Mouse (Mus musculus) E14TG2a.4 (cell line): ENCODE measurements at regions not wholly inside any gene's neighbourhood (a gene's known extent, or its start where the extent isn't known, plus 50 kb on each side); places are given as distances from the start of the nearest gene placed in this dataset.

Source experiments
- H3K27me3 ChIP-seq: 2 replicates; pipeline ENCODE4 v1.6.1; 2014; ENCODE audit warnings: low read length, control low read depth; ENCODE audit not compliant: insufficient read depth
- H3K36me3 ChIP-seq: 2 replicates; pipeline ENCODE4 v1.6.1; 2014; ENCODE audit warnings: low read length, control low read depth; ENCODE audit not compliant: insufficient read depth
- H3K4me1 ChIP-seq: replicated peaks from 2 replicates; pipeline ENCODE4 v1.6.1; 2014; ENCODE audit warnings: low read depth, low read length, control low read depth
- H3K4me3 ChIP-seq: replicated peaks from 2 replicates; pipeline ENCODE4 v1.5.1; 2014; ENCODE audit warnings: mild to moderate bottlenecking, low read length
- H3K9me3 ChIP-seq: 2 replicates; pipeline ENCODE4 v1.6.1; 2014; ENCODE audit warnings: low read length, control low read depth
- CTCF ChIP-seq: conservative IDR thresholded peaks from 2 replicates; pipeline ENCODE4 v1.5.1; 2014; ENCODE audit warnings: low read length
- NANOG ChIP-seq: IDR thresholded peaks from 2 replicates; pipeline ENCODE4 v1.6.1; 2014; ENCODE audit warnings: borderline replicate concordance, low read length, mixed read lengths
- POU5F1 ChIP-seq: IDR thresholded peaks from 2 replicates; pipeline ENCODE4 v1.6.1; 2014; ENCODE audit warnings: low read length, borderline replicate concordance

GRCm38 (mm10) chr15:62134308-62134707 is 1211.5 kb upstream of the A1bg start:
- H3K4me1 ChIP-seq = peaks cover 75% of the 10 kb centered on the region
- no peak overlapping the region for H3K4me3 ChIP-seq
- peaks cover 84% of the 10 kb centered on the region for H3K36me3 ChIP-seq
- TF ChIP-seq CTCF (no peak), NANOG (no peak), POU5F1 (no peak)
- no peaks in the 10 kb centered on the region; the same call in 1 of the 2 replicates for H3K27me3 ChIP-seq
- H3K9me3 ChIP-seq = no peaks in the 10 kb centered on the region

GRCm38 (mm10) chr15:62132895-62133294 is 1210.1 kb upstream of the A1bg start:
- H3K36me3 ChIP-seq = peaks cover 86% of the 10 kb centered on the region
- no peak overlapping the region for H3K4me3 ChIP-seq
- no peak for TF ChIP-seq NANOG
- TF ChIP-seq POU5F1 = no peak
- TF ChIP-seq CTCF = no peak
- H3K4me1 ChIP-seq = peaks cover 78% of the 10 kb centered on the region
- no peaks in the 10 kb centered on the region; the same call in 1 of the 2 replicates for H3K27me3 ChIP-seq
- H3K9me3 ChIP-seq = no peaks in the 10 kb centered on the region

- no peak for TF ChIP-seq POU5F1
- TF ChIP-seq NANOG = peak; percentile 84
- no peak for TF ChIP-seq CTCF
- Histone ChIP-seq H3K9me3 (no peaks in the 10 kb centered on the region), H3K4me1 (peaks cover 78% of the 10 kb centered on the region), H3K36me3 (peaks cover 89% of the 10 kb centered on the region), H3K4me3 (0 out of 2 replicates have a peak overlapping the region, but pooled peaks have one; percentile 13), H3K27me3 (no peaks in the 10 kb centered on the region)
Observed at GRCm38 (mm10) chr15:62131686-62132085, 1208.9 kb upstream of the A1bg start.

GRCm38 (mm10) chr15:62130530-62130929 is 1207.7 kb upstream of the A1bg start:
- peaks cover 88% of the 10 kb centered on the region for H3K36me3 ChIP-seq
- H3K9me3 ChIP-seq = no peaks in the 10 kb centered on the region
- no peak overlapping the region for H3K4me3 ChIP-seq
- TF ChIP-seq POU5F1 = no peak
- no peak for TF ChIP-seq NANOG
- no peak for TF ChIP-seq CTCF
- peaks cover 84% of the 10 kb centered on the region for H3K4me1 ChIP-seq
- H3K27me3 ChIP-seq = no peaks in the 10 kb centered on the region

GRCm38 (mm10) chr15:62128546-62129212 is 1205.9 kb upstream of the A1bg start:
- no peaks in the 10 kb centered on the region for H3K27me3 ChIP-seq
- H3K4me3 ChIP-seq = no peak overlapping the region
- no peak for TF ChIP-seq CTCF
- TF ChIP-seq NANOG = no peak
- H3K36me3 ChIP-seq = peaks cover 83% of the 10 kb centered on the region
- H3K4me1 ChIP-seq = peaks cover 90% of the 10 kb centered on the region
- no peaks in the 10 kb centered on the region for H3K9me3 ChIP-seq

- no peaks in the 10 kb centered on the region for H3K9me3 ChIP-seq
- H3K4me1 ChIP-seq = peaks cover 97% of the 10 kb centered on the region
- H3K27me3 ChIP-seq = no peaks in the 10 kb centered on the region
- no peak overlapping the region for H3K4me3 ChIP-seq
- TF ChIP-seq CTCF = no peak
- TF ChIP-seq NANOG = no peak
- no peak for TF ChIP-seq POU5F1
- peaks cover 82% of the 10 kb centered on the region for H3K36me3 ChIP-seq
Observed at GRCm38 (mm10) chr15:62127602-62128158, 1204.9 kb upstream of the A1bg start.

- no peak overlapping the region for H3K4me3 ChIP-seq
- TF ChIP-seq CTCF (no peak), NANOG (no peak), POU5F1 (no peak)
- peaks cover 96% of the 10 kb centered on the region for H3K4me1 ChIP-seq
- H3K9me3 ChIP-seq = no peaks in the 10 kb centered on the region
- H3K36me3 ChIP-seq = peaks cover 89% of the 10 kb centered on the region
- H3K27me3 ChIP-seq = no peaks in the 10 kb centered on the region
Observed at GRCm38 (mm10) chr15:62125718-62126117, 1202.9 kb upstream of the A1bg start.

- TF ChIP-seq CTCF = no peak
- TF ChIP-seq NANOG = peak; percentile 35; the same call in 1 of the 2 replicates
- H3K4me1 ChIP-seq = peaks cover 94% of the 10 kb centered on the region
- H3K27me3 ChIP-seq = no peaks in the 10 kb centered on the region
- peaks cover 88% of the 10 kb centered on the region for H3K36me3 ChIP-seq
- H3K4me3 ChIP-seq = 0 out of 2 replicates have a peak overlapping the region, but pooled peaks have one; percentile 17
- H3K9me3 ChIP-seq = no peaks in the 10 kb centered on the region
Observed at GRCm38 (mm10) chr15:62123756-62124155, 1200.9 kb upstream of the A1bg start.
